Mouse (Mus musculus): ENCODE measurements around the gene Tuba4a. TPM values are rescaled to one million over a fixed set of nuclear protein-coding genes. Genes with fewer than 3 reads are reported as not detected.
"Not testable (repeated sequence)": the region's sequence is repeated elsewhere in the genome, so short reads cannot be mapped to it uniquely, and the experiment has no call there.

Tuba4a gene
- polyA plus RNA-seq, 1 experiment, result 97.4 TPM

DNA sequence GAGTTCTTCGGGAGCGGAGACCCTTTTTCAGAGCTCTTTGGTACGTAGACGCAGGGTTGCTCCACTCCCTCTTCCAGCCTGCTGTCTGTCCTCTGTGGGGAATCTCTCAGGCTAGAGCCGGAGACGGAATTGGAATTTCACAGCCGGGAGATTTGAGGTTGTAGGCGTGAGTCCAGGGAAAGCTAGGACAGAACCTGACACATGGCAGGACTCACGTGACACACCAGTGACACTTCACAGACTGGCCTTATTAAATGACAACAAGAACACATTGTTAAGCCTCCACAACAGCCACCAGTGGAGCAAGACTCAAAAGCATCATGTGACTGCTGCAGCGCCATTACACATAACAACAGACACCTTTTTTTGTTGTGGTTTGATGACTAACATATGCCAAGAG lies 19.9 kb upstream of the Tuba4a start:
- Histone ChIP-seq H3K4me1 (ENCODE audit: control insufficient read depth, insufficient read depth, low read length) (peaks cover under 1% of the 10 kb centered on the region), H3K36me3 (ENCODE audit: control insufficient read depth, insufficient read depth, low read length, poor library complexity, severe bottlenecking) (no peaks in the 10 kb centered on the region), H3K4me3 (ENCODE audit: low read depth, low read length) (no peak overlapping the region), H3K27ac (ENCODE audit: insufficient read depth, low read length) (no peak overlapping the region), H3K9ac (ENCODE audit: low read depth, poor library complexity, severe bottlenecking) (no peak overlapping the region), H3K9me3 (replicated peaks; ENCODE audit: control insufficient read depth, insufficient read depth, low read length, poor library complexity, severe bottlenecking) (no peaks in the 10 kb centered on the region), H3K27me3 (ENCODE audit: control insufficient read depth, insufficient read depth, low read length, poor library complexity, severe bottlenecking) (no peaks in the 10 kb centered on the region)
- TF ChIP-seq EP300 (IDR thresholded peaks at IDR 0.05; ENCODE audit: insufficient read depth, low read depth, low read length) (no peak), POLR2A (IDR thresholded peaks at IDR 0.05; ENCODE audit: insufficient read depth, low read length) (no peak), CTCF (IDR thresholded peaks at IDR 0.05; ENCODE audit: low read depth, low read length) (no peak)

DNA sequence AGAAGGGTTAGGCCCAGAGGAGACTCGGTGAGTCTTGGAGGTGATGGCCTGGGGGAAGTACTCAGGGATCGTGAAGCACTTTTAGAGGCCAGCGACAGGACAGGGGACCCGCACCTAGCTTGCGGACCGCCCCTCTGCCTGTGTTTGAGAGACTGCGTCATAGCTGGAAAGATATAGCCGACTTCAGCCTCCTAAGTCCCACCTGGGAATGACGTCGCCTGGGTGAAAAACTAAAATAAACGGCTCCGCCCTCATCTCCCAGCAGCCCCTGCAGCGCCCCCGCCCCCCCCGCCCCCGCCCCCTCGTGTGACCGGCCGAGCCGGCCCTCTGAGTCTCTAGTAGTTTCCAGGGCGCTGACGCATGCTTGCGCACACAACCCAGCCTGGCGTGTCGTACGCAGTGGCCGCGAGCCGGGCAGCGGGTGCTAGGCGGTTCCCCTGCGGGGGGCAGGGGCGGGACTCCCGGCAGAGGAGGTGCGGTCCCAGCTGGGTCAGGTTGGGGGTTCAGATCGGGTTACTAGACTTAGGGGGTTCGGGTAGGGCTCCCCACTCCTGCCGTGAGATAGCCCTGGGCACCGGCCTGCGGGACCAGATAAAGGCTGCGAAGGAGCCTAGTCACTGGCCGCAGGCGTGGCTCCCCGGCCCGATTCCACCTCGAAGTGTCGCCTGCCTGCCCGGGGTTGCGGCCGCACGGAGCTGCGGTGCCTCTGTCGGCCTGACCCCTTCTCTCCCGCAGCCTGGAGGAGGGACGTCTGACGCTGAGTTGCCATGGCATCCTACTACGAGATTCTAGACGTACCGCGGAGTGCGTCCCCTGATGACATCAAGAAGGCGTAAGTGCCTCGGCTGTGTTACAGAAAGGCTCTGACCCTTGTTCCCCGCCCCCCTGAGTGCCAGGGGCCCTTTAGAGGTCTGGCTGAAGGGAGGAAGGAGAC lies 16.7 kb upstream of the Tuba4a start, which contains the start of gene Dnajb2:
Gene Dnajb2, plus strand, starts transcription at position 290 of the 934 bp plus-strand sequence.
- Histone ChIP-seq H3K9ac (ENCODE audit: low read depth, poor library complexity, severe bottlenecking) (peak within 1 kb of the TSS; percentile 76), H3K4me1 (ENCODE audit: control insufficient read depth, insufficient read depth, low read length) (peaks cover 4% of the 10 kb centered on the region), H3K4me3 (ENCODE audit: low read depth, low read length) (peak within 1 kb of the TSS; percentile 74), H3K9me3 (replicated peaks; ENCODE audit: control insufficient read depth, insufficient read depth, low read length, poor library complexity, severe bottlenecking) (no peaks in the 10 kb centered on the region), H3K27ac (ENCODE audit: insufficient read depth, low read length) (no peak within 1 kb of the TSS; the same call in 1 of the 2 replicates), H3K36me3 (ENCODE audit: control insufficient read depth, insufficient read depth, low read length, poor library complexity, severe bottlenecking) (no peaks in the 10 kb centered on the region), H3K27me3 (ENCODE audit: control insufficient read depth, insufficient read depth, low read length, poor library complexity, severe bottlenecking) (no peaks in the 10 kb centered on the region)
- TF ChIP-seq POLR2A (IDR thresholded peaks at IDR 0.05; ENCODE audit: insufficient read depth, low read length) (peak; percentile 90), EP300 (IDR thresholded peaks at IDR 0.05; ENCODE audit: insufficient read depth, low read depth, low read length) (peak; percentile 23; the same call in 1 of the 2 replicates), CTCF (IDR thresholded peaks at IDR 0.05; ENCODE audit: low read depth, low read length) (no peak)

DNA sequence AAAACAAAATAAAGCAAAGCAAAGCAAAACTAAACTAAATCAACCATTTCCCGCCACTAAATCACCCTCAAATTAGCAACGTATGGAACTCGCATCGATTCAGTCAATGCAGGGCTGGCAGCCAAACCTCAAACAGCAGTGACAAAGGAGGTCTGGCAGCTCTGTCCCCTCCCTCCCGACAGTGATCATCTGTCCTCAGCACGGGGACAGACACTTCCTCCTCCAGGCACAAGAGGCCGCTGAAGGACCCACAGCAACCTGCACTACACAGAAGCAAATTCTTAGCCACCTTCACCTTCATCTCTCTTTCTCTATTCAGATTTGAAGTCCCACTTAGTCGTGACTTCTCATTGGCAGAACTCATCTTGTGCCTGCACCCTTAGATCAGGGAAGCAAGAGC lies 14.9 kb upstream of the Tuba4a start:
- no peak overlapping the region for H3K9ac ChIP-seq (ENCODE audit: low read depth, poor library complexity, severe bottlenecking)
- TF ChIP-seq POLR2A (IDR thresholded peaks at IDR 0.05; ENCODE audit: insufficient read depth, low read length) (no peak), CTCF (IDR thresholded peaks at IDR 0.05; ENCODE audit: low read depth, low read length) (peak; percentile 74)
- no peaks in the 10 kb centered on the region for H3K27me3 ChIP-seq (ENCODE audit: control insufficient read depth, insufficient read depth, low read length, poor library complexity, severe bottlenecking)
- no peak overlapping the region for H3K27ac ChIP-seq (ENCODE audit: insufficient read depth, low read length)
- peaks cover 4% of the 10 kb centered on the region for H3K4me1 ChIP-seq (ENCODE audit: control insufficient read depth, insufficient read depth, low read length)
- no peak overlapping the region for H3K4me3 ChIP-seq (ENCODE audit: low read depth, low read length)
- H3K9me3 ChIP-seq (replicated peaks; ENCODE audit: control insufficient read depth, insufficient read depth, low read length, poor library complexity, severe bottlenecking), result no peaks in the 10 kb centered on the region
- H3K36me3 ChIP-seq (ENCODE audit: control insufficient read depth, insufficient read depth, low read length, poor library complexity, severe bottlenecking), result no peaks in the 10 kb centered on the region

DNA sequence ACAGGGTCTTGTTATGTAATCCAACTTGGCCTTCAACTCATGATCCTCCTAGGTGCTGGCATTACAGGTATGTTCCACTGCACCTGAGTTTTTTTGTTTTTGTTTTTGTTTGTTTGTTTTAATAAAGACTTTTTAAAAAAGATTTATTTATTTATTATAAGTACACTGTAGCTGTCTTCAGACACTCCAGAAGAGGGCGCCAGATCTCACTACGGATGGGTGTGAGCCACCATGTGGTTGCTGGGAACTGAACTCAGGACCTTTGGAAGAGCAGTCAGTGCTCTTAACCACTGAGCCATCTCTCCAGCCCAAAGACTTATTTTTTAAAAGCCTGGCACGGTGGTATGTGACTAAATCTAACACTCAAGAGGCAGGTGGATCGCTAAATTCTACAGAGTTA lies 12.8 kb upstream of the Tuba4a start:
- not testable (repeated sequence) for H3K4me3 ChIP-seq (ENCODE audit: low read depth, low read length); H3K27ac ChIP-seq (ENCODE audit: insufficient read depth, low read length); H3K9ac ChIP-seq (ENCODE audit: low read depth, poor library complexity, severe bottlenecking); H3K27me3 ChIP-seq (ENCODE audit: control insufficient read depth, insufficient read depth, low read length, poor library complexity, severe bottlenecking); H3K9me3 ChIP-seq (replicated peaks; ENCODE audit: control insufficient read depth, insufficient read depth, low read length, poor library complexity, severe bottlenecking); H3K4me1 ChIP-seq (ENCODE audit: control insufficient read depth, insufficient read depth, low read length); H3K36me3 ChIP-seq (ENCODE audit: control insufficient read depth, insufficient read depth, low read length, poor library complexity, severe bottlenecking)
- peak; percentile 15 for TF ChIP-seq CTCF (IDR thresholded peaks at IDR 0.05; ENCODE audit: low read depth, low read length)

DNA sequence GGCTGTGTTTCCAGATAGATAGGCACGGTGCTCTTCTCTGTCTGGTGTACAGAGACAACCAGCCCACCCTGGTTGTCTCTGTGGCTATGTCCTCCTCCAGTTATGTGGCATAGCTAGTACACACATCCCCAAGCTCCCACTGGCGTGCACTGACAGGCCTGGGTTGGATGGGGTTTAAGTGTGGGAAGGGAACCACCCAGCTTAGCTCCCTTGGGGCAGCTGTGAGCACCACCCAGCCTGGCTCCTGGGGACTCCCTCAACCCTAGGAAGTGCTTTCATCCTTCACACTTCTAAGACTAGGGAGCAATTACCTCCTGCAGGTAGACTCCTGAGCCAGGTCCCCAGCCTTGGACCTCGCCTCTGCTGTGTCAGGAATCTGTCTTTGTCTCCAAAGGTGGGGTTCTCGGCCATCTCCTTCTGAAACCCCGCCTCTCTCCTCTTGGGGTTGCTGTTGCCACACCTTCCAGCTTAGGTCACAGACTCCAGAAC lies 12.0 kb upstream of the Tuba4a start, which contains the start of gene A630095N17Rik:
Gene A630095N17Rik, minus strand, starts transcription at position 439 of the 489 bp plus-strand sequence.
- H3K9me3 ChIP-seq (replicated peaks; ENCODE audit: control insufficient read depth, insufficient read depth, low read length, poor library complexity, severe bottlenecking), result no peaks in the 10 kb centered on the region
- no peak for TF ChIP-seq CTCF (IDR thresholded peaks at IDR 0.05; ENCODE audit: low read depth, low read length)
- no peak for TF ChIP-seq POLR2A (IDR thresholded peaks at IDR 0.05; ENCODE audit: insufficient read depth, low read length)
- no peak for TF ChIP-seq EP300 (IDR thresholded peaks at IDR 0.05; ENCODE audit: insufficient read depth, low read depth, low read length)
- no peak within 1 kb of the TSS for H3K4me3 ChIP-seq (ENCODE audit: low read depth, low read length)
- no peaks in the 10 kb centered on the region for H3K27me3 ChIP-seq (ENCODE audit: control insufficient read depth, insufficient read depth, low read length, poor library complexity, severe bottlenecking)
- no peak within 1 kb of the TSS for H3K9ac ChIP-seq (ENCODE audit: low read depth, poor library complexity, severe bottlenecking)
- no peak within 1 kb of the TSS for H3K27ac ChIP-seq (ENCODE audit: insufficient read depth, low read length)
- H3K4me1 ChIP-seq (ENCODE audit: control insufficient read depth, insufficient read depth, low read length), result peaks cover 10% of the 10 kb centered on the region
- no peaks in the 10 kb centered on the region for H3K36me3 ChIP-seq (ENCODE audit: control insufficient read depth, insufficient read depth, low read length, poor library complexity, severe bottlenecking)

DNA sequence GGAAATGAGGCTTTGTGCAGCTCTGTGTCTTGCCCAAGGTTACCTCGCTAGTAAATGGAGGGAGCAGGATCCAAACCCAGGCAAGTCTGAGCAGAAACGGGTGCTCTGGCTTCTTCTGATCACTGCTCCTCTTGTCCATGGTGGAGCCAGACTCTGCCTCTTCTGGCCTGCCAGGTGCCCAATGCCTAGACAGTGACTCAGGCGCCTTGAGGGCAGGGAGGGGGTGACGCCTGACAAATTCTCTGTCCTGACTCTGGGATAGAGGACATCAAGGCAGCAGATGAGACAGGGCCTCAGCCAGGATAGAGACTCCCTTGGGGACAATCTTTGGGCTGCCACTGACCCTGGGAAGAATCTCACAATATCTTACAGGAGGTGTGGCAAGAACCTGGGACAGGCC lies 11.6 kb upstream of the Tuba4a start:
- no peaks in the 10 kb centered on the region for H3K9me3 ChIP-seq (replicated peaks; ENCODE audit: control insufficient read depth, insufficient read depth, low read length, poor library complexity, severe bottlenecking)
- H3K27ac ChIP-seq (ENCODE audit: insufficient read depth, low read length), result no peak overlapping the region
- no peak overlapping the region for H3K4me3 ChIP-seq (ENCODE audit: low read depth, low read length)
- no peak overlapping the region for H3K9ac ChIP-seq (ENCODE audit: low read depth, poor library complexity, severe bottlenecking)
- no peaks in the 10 kb centered on the region for H3K36me3 ChIP-seq (ENCODE audit: control insufficient read depth, insufficient read depth, low read length, poor library complexity, severe bottlenecking)
- no peaks in the 10 kb centered on the region for H3K27me3 ChIP-seq (ENCODE audit: control insufficient read depth, insufficient read depth, low read length, poor library complexity, severe bottlenecking)
- TF ChIP-seq CTCF (IDR thresholded peaks at IDR 0.05; ENCODE audit: low read depth, low read length) (no peak), EP300 (IDR thresholded peaks at IDR 0.05; ENCODE audit: insufficient read depth, low read depth, low read length) (no peak), POLR2A (IDR thresholded peaks at IDR 0.05; ENCODE audit: insufficient read depth, low read length) (no peak)
- peaks cover 10% of the 10 kb centered on the region for H3K4me1 ChIP-seq (ENCODE audit: control insufficient read depth, insufficient read depth, low read length)
